Mouse (Mus musculus) granulocyte monocyte progenitor cell, adult 5-6 weeks (primary cell): ENCODE measurements around the gene Snai1. TPM values are rescaled to one million over a fixed set of nuclear protein-coding genes. Genes with fewer than 3 reads are reported as not detected.

ENCODE experiments used
- ATAC-seq: replicated peaks from 2 replicates; pipeline ENCODE4 v1.8.0; 2016; ENCODE audit warnings: mild to moderate bottlenecking, moderate TSS enrichment, inconsistent platforms; ENCODE audit not compliant: poor library complexity, severe bottlenecking
- total RNA-seq, 2 experiments: library from RNA; stranded (forward) in 1 of 2; stranded (reverse) in 1 of 2; fragments of 200-712, 200-1000 nt in 1 of 2; fragments of >200 nt in 1 of 2; fragmentation: Nextera tagmentation in 1 of 2; gene quantifications; 2 replicates each; pipeline ENCODE4 v1.2.3; 2014 to 2017

Gene Snai1
- total RNA-seq, 2 experiments from 2014 or later = not detected

DNA sequence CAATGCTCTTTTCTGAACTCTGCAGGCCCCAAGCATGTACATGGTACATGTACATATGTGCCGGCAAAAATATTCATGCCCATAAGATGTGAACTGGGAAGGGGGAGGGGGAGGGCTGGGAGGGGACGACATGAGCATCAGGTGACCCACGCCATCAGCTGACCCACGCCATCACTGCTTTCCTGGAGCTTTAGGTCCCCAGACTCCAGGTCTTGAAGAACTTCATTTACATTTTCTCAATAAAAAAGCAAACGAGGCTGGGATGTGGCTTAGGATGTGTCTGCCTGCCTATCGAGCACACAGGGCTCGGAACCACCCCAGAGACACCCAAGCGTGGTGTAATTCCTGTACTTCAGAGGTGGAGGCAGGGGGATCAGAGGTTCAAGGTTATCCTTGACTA, 9.4 kb downstream of the Snai1 start:
- ATAC-seq = no peak

DNA sequence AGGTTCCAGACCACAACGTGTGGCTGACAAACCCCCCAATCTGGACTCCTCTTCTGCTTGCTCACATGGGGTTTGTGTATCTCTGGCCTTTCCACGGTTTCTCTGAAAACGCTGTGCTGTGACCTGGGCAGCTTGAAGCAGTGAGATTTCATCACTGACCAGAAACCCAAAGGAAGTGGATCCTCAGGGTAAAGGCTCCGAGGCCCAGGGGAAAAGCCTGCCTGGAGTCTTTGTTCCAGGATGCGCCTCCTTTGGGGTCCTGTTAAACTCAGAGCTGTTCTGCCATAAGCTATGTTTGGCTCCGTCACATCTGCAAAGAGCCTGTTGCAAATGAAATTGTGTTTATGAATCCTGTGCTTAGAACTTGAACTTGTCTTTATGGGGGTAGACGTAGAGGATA, 11.0 kb downstream of the Snai1 start:
- ATAC-seq = no peak

DNA sequence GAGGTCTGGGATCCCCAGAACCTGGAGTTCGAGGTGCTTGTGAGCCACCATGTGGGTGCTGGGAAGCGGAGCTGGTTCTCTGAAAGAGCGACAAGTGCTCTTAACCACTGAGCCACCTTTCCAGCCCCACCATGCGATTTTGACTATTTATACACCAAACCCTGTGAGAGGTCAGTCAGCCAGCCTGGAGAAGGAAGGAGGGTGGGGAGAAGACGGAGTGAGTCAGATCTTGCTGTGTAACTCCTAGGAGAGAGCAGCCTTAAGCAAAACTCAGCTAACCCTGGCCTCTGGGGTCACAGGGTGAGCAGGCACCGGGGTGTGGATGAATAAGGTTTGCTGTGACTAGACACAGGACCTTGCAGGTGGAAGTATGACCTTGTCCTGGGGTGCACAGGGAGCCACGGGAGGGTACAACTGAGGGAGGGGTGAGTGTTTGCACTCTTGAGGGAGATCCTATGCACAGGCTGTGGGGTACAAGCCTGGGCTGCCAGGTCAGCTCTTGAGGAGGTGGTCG, 12.4 kb downstream of the Snai1 start:
- no peak for ATAC-seq

DNA sequence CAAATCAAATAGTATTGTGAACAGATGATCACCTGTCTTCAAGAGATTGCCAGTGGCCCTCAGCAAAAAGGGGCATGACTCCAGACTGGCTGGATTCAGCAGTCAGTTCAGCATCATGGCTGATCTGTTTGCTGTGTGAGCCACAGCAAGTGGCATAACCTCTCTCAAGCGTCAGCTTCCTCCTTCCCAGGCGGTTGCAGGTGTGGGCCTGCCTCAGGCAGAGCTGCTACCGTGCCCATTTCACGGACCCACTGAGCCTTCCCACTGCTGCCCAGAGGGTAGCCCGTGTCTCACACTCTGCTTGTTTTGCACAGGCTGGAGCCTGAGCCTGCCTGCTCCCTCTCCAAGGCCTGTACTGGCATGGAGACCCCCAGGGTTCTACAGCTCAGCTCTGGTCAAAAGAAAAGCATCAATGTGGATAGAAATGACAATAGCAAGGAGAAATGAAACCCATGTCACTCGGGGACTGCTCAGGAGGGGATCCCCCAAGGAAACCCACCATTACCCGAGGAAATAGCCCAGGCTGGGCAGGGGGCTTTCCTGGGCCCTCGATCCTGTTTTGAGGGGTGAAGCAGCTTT, 13.4 kb downstream of the Snai1 start:
- no peak for ATAC-seq

DNA sequence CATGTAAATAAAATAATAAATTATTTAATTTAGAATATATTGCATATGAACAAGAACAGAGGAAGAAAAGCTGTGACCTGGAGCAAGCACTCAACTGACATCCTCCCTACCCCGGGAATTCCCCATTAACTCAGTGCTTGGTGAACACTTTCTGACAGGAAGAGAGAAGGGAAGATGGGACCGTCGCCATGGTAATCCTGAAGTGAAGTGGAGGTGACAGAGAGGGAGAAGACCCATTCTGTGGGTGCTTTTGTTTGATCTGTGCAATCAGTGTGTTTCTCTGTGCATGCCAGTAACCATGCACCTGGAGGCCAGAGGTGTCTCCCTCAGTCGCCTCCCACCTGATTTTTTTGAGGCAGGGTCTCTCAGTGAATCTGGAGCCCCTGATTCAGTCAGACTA, 14.3 kb downstream of the Snai1 start:
- no peak for ATAC-seq

DNA sequence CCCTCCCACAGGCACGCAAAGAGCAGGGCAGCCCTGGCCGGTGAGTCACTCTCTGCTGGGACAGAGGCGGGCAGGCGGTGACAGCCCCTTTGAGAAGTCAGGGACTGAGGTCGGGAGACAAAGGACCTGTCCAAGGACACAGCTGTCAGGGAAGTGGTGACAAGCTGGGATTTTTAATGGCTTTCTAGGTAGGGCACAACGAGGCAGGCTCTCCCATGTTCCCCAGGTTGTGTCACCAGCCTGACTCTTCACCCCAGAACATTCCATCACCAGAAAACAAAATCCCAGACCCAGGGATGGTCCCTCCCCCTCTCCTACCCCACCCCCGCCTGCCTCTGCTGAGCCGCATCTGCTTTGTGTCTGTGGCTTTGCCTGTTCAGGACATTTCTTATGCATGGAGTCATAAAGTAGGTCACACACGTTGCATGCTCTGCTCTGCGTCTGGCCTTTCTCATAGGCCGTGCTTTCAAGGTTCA, 15.0 kb downstream of the Snai1 start:
- ATAC-seq = no peak

DNA sequence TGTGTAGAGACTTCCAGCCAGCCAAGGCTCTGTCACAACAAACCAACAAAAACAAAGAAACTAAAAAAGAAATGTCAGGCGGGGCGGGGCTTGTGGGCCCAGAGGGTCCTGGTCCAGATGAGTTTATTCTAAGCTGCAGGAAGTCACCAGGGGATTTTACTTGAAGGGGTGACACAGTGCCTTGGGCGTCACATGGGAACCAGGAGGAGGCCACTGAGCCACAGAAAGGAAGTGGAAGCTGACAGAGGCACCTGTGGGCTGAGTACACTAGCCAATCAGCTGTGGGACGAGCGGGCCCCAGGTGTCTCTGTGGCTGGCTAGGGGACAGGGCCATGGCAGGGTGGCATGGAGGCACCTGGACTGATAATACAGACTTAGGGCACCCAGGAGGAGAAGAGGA, 17.8 kb downstream of the Snai1 start:
- no peak for ATAC-seq

DNA sequence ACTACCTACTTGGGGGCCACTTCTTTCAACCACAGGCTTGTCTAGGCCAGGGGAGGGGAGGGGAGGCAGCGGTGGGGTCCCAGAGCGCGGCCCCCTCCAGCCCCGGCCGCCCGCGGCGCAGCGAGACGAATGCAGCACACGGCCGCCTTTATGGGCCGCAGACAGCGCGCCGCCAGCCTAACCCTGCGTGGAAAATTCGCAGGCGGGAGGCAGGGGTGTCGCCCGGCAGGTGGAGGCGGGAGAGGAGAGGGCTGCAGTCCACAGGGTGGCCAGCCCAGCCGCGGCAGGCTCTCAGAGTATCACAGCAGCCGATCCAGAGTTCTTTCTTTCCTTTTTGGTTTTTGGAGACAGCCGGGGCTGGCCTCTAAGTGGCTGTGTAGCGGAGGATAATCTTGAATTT, 21.4 kb downstream of the Snai1 start:
- ATAC-seq = no peak

DNA sequence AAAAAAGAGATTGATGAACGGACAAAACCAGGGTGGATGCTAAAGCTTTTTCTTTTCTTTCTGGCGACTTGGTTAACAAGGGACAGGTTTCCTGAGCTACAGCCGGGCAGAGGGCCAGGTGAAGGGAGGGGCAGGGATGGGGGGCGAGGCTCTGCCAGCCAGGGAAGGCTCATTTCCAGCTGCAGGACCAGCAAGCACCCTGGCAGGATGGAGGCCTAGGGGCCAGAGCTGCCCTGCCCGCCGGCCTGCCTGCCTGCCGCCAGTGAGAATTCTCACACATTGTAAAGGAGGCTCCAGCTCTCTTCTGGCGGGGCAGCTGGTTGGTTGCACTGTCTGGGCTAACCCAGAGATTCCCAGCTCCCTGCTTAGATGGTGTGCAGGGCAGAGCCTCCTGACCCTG, 24.1 kb downstream of the Snai1 start:
- no peak for ATAC-seq

DNA sequence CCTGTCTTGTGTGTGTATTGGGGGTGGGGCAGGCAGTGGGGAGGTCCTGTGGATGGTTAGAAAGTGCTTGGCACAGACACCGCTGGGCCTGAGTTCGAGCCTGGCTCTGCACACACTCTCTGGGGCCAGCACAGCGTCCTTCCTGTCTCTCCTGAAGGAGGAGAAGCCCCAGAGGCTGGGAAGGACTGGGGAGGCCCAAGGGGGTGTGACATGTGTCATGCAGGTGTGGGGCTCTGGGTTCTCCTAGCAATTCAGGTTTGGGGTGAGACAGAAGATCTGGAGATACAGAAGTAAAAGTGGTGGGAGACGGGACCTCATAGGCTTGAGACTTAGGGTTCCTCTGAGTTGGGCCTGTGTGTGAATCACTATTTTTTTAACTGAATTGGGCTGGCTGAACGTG, 25.0 kb downstream of the Snai1 start:
- no peak for ATAC-seq

DNA sequence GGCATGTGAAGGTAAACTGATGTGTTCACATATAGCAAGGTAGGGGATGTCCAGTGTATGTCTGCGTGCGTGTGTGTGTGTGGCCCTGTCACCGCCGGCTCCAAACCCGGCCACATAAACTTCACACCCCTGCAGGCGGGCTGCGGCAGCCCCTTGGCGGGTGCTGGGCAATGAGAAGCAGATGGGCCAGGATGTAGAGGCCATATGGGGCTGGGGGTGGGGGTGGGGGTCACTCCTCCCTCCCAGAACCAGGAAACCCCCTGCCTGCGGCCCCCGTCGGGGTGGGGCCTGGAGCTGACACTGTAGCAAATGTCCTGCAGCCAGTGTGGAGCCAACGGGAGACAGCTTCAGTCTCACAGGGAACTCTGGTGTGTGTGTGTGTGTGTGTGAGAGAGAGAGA, 25.7 kb downstream of the Snai1 start:
- ATAC-seq = no peak

DNA sequence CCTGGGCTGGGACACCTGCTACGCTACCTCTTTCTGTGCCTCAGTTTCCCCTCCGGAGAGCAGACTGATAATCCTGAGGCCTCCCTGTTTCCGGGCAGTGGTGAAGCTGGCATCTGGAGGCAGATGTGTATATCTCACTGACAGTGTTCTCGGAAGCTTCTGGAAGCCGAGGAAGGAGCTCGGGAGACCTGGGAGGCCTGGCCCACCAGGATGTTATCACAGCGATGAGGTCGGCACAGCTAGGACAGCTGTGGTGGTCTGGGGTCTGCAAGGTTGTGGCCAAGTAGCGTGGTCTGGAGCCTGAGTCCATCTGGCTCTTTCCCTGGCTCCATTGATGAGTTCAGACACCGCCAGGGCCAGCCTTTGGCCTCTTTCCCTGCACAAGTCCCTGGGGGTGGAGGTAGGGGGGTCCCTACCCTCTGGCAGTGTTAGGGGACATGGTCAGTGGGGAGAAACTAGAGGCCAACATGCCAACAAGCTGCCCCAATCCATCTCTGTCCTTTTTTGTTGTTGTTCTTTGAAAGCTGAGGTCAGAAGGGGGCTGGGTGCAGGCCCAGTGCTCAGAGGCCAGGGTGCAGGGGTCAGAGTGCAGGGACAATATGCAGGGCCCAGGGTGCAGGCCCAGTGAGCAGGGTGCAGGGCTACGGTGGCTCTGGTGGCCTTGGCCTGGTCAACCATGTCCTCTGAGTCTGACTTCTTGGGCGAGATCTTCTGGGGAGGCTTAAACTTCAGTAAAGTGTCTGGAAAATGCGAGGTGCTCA, 26.7 kb downstream of the Snai1 start:
- ATAC-seq = no peak

DNA sequence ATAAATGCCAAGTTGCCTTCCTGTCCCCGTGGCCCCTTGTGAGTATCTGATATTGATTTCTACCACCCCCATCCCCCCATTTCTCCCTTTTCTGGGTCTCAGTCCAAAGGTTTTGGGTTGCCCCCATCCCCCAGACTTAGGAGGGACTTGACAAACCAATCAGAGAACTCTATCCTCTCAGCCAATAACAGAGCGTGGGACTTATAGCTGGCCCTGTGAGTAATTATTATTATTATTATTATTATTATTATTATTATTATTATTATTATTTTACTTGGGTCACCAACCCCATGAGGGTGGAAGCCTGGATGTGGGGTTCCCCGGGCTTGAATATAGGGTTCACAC, 27.3 kb downstream of the Snai1 start:
- ATAC-seq = no peak

DNA sequence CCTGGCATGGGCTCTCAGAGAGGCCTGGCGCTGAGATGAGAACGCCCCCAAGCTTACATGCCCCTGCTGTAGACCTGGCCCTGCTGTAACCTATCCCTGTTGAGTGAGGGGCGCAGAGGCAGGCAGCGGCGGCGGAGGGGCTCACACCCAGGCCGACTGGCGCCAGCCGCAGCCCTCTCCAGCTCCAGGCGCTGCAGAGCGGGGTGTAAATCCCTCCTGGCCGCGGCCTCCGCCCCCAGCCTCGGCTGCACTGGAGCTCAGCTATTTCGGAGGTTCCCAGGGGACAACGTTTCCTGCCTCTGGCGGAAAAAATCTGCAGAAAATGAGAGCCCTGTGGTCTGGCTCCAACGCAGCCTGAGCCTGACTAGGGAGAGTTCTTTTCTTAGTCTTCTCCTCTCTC, 27.7 kb downstream of the Snai1 start:
- no peak for ATAC-seq

DNA sequence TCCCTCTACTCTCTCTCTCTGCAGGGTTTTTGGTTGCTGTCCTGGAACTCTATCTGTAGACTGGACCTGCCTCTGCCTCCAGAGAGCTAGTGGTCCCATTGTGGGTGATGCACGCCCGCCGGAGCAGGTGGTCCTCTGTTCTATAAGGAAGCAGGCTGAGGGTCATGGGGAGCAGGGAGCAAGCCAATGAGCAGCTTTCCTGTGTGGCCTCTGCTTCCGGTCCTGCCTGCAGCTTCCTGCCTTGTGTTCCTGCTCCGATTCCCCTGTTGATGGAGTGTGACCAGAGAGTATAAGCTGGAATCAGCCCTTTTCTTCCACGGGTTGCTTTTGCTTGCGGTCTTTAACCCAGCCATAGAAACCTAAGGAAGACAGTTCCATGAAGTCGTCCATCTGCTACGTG, 30.1 kb downstream of the Snai1 start:
- no peak for ATAC-seq

DNA sequence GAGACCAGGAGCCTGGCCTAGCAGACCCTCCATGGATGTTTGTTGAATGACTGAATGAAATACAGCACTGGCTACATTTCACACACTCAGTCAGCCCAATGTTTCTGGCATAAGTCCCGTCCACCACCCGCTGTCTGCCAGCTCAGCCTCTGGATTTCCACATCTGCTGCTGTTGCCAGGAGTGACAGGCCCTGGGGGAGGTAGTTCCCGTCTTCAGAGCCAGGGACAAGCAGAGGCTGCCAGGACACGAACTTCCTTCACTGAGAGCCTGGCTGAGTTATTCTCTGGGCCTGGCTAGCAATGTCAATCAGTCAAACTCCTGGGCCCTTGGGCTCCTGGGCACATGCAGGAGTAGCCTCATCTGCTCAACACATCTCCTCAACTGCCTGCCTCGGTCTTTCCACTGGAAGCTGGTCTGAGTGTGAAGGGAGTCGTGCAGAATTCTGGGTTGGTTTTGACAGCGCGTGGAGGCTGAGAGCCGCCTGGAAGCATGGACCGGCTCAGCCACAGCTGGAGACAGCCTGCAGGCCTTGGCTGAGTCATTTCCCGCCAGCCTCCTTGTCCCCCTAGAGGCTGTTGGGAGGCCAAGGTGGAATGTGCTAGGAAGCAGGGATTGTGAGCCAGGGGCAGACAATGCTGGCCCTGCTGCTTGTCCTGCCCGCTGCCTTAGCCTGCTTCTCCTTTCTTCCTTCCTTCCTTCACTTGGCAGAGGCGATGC, 32.1 kb downstream of the Snai1 start:
- peak; percentile 80 for ATAC-seq

DNA sequence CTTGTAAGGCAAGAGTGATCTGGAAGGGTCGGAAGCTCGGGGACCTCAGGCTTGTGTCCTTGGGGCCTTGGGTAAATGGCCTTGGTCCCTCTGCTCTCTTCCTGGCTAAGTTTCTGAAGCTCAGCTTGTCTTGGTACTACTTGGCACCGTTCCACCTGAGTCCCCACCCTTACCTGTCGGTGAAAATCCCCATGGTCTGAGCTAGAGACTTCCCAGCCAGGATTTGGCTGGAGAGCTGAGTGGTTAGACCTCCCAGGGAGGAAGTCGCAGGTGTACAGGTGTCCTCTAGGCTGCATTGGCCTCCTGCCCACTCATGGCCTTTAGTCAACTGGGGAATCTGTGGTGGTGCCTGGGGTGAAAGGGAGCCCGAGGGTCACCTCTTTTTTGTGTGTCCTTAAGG, 32.8 kb downstream of the Snai1 start:
- ATAC-seq = no peak

DNA sequence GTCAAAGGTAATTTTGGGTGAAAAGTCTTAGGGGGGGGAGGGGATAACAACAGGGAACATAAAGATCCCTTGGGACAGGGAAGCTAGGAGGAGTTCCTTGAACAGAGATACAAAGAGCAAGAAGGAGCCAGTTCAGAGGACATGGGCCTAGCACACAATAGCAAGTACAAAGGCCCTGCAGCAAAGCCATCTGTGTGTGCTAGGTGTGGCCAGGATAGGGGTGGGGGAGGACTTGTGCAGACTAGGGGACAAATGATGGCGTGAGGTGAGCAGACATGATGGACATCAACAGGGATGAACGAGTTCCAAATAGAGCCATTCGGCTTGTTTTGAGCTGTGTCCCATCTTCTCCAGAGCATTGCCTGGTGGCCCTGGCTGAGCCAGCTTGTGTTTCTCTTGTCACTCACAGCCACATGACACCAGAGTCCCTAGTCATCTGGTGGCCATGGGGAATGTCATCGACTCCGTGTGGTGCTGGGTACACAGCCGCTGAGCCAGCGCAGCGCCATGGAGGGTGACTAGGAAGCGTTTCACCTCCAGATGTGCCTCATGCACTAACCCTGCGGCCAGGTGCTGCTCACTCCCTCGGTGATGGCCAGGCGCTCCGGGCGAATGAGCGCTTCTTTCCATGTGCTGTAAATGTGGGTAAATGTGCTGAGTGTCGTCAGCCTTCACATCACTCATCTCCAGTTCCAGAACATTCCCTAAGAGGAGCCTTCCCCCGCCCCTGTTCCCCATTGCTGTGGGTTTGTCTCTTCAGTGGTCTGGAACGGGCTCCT, 33.6 kb downstream of the Snai1 start:
- ATAC-seq = no peak

DNA sequence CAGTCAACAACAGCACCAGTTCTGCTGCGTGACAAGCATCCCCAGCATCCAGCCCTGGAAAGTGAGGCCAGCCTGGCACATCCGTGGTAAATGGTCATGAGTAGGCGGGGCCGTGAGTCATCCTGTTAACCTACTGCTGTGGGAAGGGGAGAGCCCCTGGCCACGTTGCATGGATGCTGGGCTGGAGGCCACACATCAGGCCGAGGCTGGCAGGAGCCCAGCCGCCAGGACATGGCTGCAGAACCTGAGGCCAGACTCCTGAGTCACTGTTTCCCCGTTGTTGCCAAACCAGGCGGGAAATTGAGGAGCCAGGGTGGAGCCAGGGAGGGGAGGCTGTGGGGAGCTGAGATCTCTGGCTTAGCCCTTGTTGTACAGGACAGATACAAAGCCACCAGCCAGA, 36.8 kb downstream of the Snai1 start:
- ATAC-seq = 0 out of 2 replicates have a peak, but pooled peaks have one; percentile 15

DNA sequence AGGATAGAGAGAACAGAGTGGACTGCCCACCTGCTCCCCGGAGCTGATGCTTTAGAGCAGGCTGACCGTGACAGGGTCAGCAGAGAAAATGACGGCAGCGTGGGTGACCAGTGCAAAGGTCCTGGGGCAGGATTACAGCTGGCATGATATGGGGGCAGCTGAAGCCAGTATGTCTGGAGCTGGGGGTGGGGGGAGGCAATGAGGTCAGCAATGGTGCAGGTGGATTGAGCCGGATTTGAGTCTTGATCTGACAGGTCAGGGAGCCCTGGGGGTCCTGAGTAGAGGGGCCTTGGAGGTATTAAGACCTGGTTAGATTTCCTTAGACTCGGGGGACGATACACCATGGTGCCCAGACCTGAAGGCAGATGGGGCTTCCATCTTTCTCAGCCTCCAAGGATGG, 37.6 kb downstream of the Snai1 start:
- ATAC-seq = no peak

DNA sequence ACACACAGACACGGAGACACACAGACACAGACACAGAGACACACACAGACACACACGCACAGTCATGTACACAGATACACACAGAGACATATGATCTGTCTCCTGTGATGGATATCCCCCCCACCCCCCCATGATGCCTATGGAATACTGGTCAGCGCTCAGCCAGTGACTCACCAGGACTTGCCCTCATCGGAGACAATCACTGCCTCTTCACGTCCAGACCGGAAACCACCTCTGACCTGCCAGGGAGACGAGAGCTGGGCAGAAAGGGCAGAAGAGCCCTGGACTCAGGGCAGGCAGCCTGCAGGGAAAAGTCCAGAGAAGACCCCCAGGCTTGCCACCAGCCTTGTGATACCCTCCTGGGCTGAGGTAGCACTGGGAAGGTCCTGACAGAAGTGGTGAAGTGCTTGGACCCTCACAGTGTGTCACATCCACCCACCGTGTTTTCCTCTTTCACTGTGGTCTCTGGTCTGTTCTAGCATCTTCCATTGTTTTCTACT, 38.2 kb downstream of the Snai1 start:
- no peak for ATAC-seq
